Mouse (Mus musculus) subcutaneous adipose tissue, adult 2 months (tissue): ENCODE results near the gene Lipo1. TPM values are rescaled to one million over a fixed set of nuclear protein-coding genes. Genes with fewer than 3 reads are reported as not detected.

Experiments used
- polyA plus RNA-seq: library from polyadenylated mRNA; depleted of rRNA; stranded (reverse); fragments of >200 nt; gene quantifications from 2 replicates; pipeline ENCODE4 v1.2.3, GENCODE M21; 2012; ENCODE audit warnings: low replicate concordance; rRNA removed

The Lipo1 gene
- polyA plus RNA-seq = not detected in 2 replicates

DNA sequence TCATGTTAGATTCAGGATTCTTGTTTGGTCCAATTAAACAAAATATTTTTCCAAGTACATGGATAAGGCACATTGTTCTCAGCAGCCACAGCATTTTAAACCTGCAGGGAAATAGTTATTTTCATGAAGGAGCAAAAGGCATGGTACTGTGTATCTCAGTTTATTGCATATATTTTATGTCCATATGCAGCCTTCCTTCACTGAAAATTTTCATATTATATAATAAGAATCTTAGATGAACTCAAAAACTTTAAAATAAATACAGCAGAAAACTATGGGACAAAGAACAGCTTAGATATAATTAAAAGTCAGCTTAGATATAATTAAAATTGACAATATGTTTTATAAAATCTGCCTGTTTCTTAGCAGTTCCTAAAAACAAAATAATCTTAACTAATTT is at the start of gene Lipo1:
Gene Lipo1, minus strand, starts transcription at position 101 of the 400 bp plus-strand sequence.

DNA sequence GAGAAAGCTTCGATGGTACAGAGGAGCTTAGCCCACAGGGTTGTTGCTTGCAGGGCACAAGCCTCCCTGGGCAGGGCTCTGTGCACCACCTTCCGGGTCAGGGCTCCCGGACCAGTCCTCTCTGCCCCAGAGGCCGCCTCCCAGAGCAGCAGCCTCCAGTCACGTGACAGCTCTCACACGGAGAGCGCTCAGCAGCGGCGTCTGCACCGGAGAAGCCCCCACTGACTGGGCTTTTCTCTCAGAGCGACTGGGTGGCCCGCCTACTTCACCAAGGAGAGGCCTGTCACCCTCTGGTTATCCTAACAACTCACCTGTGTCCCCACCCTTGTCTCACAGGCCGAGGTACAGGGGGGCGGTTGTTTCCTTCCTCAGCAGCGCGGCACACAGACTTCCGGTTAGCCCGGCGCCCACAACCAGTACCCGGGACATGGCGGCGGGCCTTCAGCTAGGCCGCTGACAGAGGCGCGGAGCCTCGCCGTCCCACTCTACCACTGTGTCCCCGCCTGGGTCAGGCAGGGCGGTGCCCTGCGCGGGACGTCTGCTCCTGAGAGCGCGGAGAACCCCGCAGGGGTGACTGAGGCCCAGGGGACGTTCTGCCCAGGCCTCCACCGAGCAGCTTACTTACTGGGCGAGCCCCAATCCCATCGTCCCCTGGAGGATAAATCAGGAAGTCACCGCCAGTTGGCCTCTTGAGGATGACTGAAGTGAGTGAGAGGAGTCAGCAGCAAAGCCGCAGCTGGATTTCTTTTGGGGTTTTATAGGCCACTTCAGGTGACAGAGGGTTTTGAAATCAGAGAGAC is 25.8 kb downstream of the Lipo1 start, which contains the start of gene Lipo3:
Gene Lipo3, minus strand, starts transcription at position 665 of the 800 bp plus-strand sequence.

DNA sequence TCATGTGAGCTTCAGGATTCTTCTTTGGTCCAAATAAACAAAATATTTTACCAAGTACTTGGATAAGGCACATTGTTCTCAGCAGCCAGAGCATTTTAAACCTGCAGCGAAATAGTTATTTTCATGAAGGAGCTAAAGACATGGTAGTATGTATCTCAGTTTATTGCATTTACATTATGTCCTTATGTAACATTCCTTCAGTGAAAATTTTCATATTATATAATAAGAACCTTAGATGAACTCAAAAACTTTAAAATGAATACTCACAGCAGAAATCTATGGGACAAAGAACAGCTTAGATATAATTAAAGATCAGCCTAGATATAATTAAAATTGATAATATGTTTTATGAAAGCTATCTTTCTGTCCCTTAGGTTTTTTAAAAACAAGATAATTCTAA is 36.0 kb downstream of the Lipo1 start, which contains the start of gene Lipo2:
Gene Lipo2, minus strand, starts transcription at position 101 of the 400 bp plus-strand sequence.

Other genes starting within 250 kb of the Lipo1 start
- gene Gm8978, start 162.2 kb downstream of the Lipo1 start, polyA plus RNA-seq = not detected in 2 replicates
- gene Lipo2, start 36.1 kb downstream of the Lipo1 start, polyA plus RNA-seq = 0.08 TPM in 1 of 2 replicates, not detected in the other
- gene Lipo3, start 25.5 kb downstream of the Lipo1 start, polyA plus RNA-seq = 4.0 and 4.4 TPM in 2 replicates
- 1.1 TPM in 1 of 2 replicates, not detected in the other for gene Lipf, start 173.7 kb upstream of the Lipo1 start, polyA plus RNA-seq
- gene Lipk, start 220.8 kb upstream of the Lipo1 start, polyA plus RNA-seq = 0.12 TPM in 1 of 2 replicates, not detected in the other